Mouse (Mus musculus) heart, adult 2 months (tissue): ENCODE results near the gene Echdc3.

ENCODE experiments used
- CTCF ChIP-seq: fragments of 200-600 bp; IDR thresholded peaks from 2 replicates; pipeline ENCODE4 v1.8.1; 2022; ENCODE audit warnings: antibody characterized with exemption, mild to moderate bottlenecking, moderate library complexity
- EP300 ChIP-seq: fragments of 200-500 bp; IDR thresholded peaks from 2 replicates; pipeline ENCODE4 v1.6.1; 2011; ENCODE audit warnings: low read depth, low read length, control low read depth; ENCODE audit not compliant: insufficient read depth
- POLR2A ChIP-seq: fragments of 200-500 bp; IDR thresholded peaks from 2 replicates; pipeline ENCODE4 v1.6.1; 2011; ENCODE audit warnings: mild to moderate bottlenecking, low read depth, low read length, control low read depth; ENCODE audit not compliant: insufficient read depth

DNA sequence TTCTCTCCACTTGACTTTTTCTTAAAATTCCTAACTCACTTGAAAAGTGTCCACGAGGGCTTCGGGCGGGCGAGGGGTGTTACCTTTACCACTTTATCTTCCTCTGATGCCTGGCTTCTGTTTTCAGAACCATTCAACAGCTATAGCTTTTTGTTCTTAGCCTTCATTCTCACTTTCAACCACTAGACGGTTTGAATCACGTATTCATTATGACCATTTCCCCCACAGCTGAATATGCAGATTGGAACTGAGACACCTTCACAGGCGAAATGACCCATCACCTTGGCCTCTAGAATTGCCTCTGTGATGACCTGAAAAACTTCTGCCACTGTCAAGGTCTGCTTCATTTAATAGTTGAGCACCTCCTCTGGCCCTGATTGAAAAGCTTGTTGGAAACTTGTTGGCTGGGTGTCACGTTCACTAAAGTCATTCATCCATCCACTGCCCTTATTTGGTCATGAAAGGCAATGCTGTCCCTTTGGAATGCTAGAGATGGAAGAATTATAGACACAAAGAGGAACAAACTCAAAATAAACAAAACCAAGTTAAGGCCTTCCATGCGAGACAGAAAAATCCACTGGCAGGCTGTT lies 72.2 kb downstream of the Echdc3 start:
- TF ChIP-seq EP300 (no peak), CTCF (no peak), POLR2A (no peak)
